Mouse (Mus musculus): ENCODE results near the gene Abcg5.

GRCm38 (mm10) chr17:84729140-84729539 lies 46.3 kb upstream of the Abcg5 start:
- TF ChIP-seq HCFC1 (IDR thresholded peaks at IDR 0.05; ENCODE audit: borderline replicate concordance, insufficient read depth, low read length) (no peak), CHD2 (IDR thresholded peaks at IDR 0.05; ENCODE audit: low read depth, low read length) (no peak)

Data from ES-E14 (cell line).